Mouse (Mus musculus) heart, adult 2 months (tissue): ENCODE measurements at regions not wholly inside any gene's neighbourhood (a gene's known extent, or its start where the extent isn't known, plus 50 kb on each side); places are given as distances from the start of the nearest gene placed in this dataset.

ENCODE experiments used
- CTCF ChIP-seq: fragments of 200-600 bp; IDR thresholded peaks from 2 replicates; pipeline ENCODE4 v1.8.1; 2022; ENCODE audit warnings: antibody characterized with exemption, mild to moderate bottlenecking, moderate library complexity
- EP300 ChIP-seq: fragments of 200-500 bp; IDR thresholded peaks from 2 replicates; pipeline ENCODE4 v1.6.1; 2011; ENCODE audit warnings: low read depth, low read length, control low read depth; ENCODE audit not compliant: insufficient read depth
- POLR2A ChIP-seq: fragments of 200-500 bp; IDR thresholded peaks from 2 replicates; pipeline ENCODE4 v1.6.1; 2011; ENCODE audit warnings: mild to moderate bottlenecking, low read depth, low read length, control low read depth; ENCODE audit not compliant: insufficient read depth

- TF ChIP-seq EP300 (no peak), CTCF (no peak), POLR2A (no peak)
Observed at GRCm38 (mm10) chr6:95234712-95235111, 87.2 kb upstream of the Gm10234 start.
